Mouse (Mus musculus) liver, postnatal 0 days (tissue): ENCODE measurements around the gene Hist2h3c1.

ENCODE experiments used
- CTCF ChIP-seq: sonication (generic); IDR thresholded peaks from 2 replicates; pipeline ENCODE4 v1.5.1; 2016; ENCODE audit warnings: antibody characterized with exemption, low read depth
- EP300 ChIP-seq: IDR thresholded peaks from 2 replicates; pipeline ENCODE4 v1.6.1; 2016; ENCODE audit warnings: antibody characterized with exemption, low read depth, mild to moderate bottlenecking

GRCm38 (mm10) chr3:96234914-96235313 lies 11.6 kb upstream of the Hist2h3c1 start:
- TF ChIP-seq CTCF (peak; percentile 34), EP300 (no peak)
